Mouse (Mus musculus): ENCODE data around the gene Ezr.

Ezr gene

GRCm38 (mm10) chr17:6768301-6768788, 14.2 kb downstream of the Ezr start:
- no peak for DNase-seq (ENCODE audit: low spot score in 2 of 2)

GRCm38 (mm10) chr17:6767771-6768170, 14.8 kb downstream of the Ezr start:
- DNase-seq (ENCODE audit: low spot score in 2 of 2) = no peak

- DNase-seq (ENCODE audit: low spot score in 2 of 2) = no peak
Observed at GRCm38 (mm10) chr17:6766823-6767222, 15.8 kb downstream of the Ezr start.

GRCm38 (mm10) chr17:6765886-6766285, 16.7 kb downstream of the Ezr start:
- DNase-seq (ENCODE audit: low spot score in 2 of 2) = no peak

- no peak for DNase-seq (ENCODE audit: low spot score in 2 of 2)
Observed at GRCm38 (mm10) chr17:6764730-6765129, 17.9 kb downstream of the Ezr start.

- no peak for DNase-seq (ENCODE audit: low spot score in 2 of 2)
Observed at GRCm38 (mm10) chr17:6764227-6764593, 18.4 kb downstream of the Ezr start.

GRCm38 (mm10) chr17:6763513-6764226, 18.9 kb downstream of the Ezr start:
- DNase-seq (ENCODE audit: low spot score in 2 of 2) = no peak

- DNase-seq (ENCODE audit: low spot score in 2 of 2) = no peak
Observed at GRCm38 (mm10) chr17:6759717-6760292, 22.8 kb downstream of the Ezr start.

- no peak for DNase-seq (ENCODE audit: low spot score in 2 of 2)
Observed at GRCm38 (mm10) chr17:6758845-6759244, 23.7 kb downstream of the Ezr start.

GRCm38 (mm10) chr17:6757902-6758301, 24.7 kb downstream of the Ezr start:
- DNase-seq (ENCODE audit: low spot score in 2 of 2) = no peak

- DNase-seq (ENCODE audit: low spot score in 2 of 2) = no peak
Observed at GRCm38 (mm10) chr17:6755873-6756272, 26.7 kb downstream of the Ezr start.

- DNase-seq (ENCODE audit: low spot score in 2 of 2) = no peak
Observed at GRCm38 (mm10) chr17:6755176-6755575, 27.4 kb downstream of the Ezr start.

GRCm38 (mm10) chr17:6752375-6752774, 30.2 kb downstream of the Ezr start:
- no peak for DNase-seq (ENCODE audit: low spot score in 2 of 2)

- no peak for DNase-seq (ENCODE audit: low spot score in 2 of 2)
Observed at GRCm38 (mm10) chr17:6751221-6751859, 31.2 kb downstream of the Ezr start.

GRCm38 (mm10) chr17:6748779-6749464, 33.7 kb downstream of the Ezr start:
- no peak for DNase-seq (ENCODE audit: low spot score in 2 of 2)

GRCm38 (mm10) chr17:6747478-6747877, 35.1 kb downstream of the Ezr start:
- DNase-seq (ENCODE audit: low spot score in 2 of 2) = no peak

- DNase-seq (ENCODE audit: low spot score in 2 of 2) = no peak
Observed at GRCm38 (mm10) chr17:6746452-6747231, 35.9 kb downstream of the Ezr start.

- DNase-seq (ENCODE audit: low spot score in 2 of 2) = no peak
Observed at GRCm38 (mm10) chr17:6745975-6746374, 36.6 kb downstream of the Ezr start.

GRCm38 (mm10) chr17:6745503-6745902, 37.1 kb downstream of the Ezr start:
- no peak for DNase-seq (ENCODE audit: low spot score in 2 of 2)

GRCm38 (mm10) chr17:6744871-6745270, 37.7 kb downstream of the Ezr start:
- DNase-seq (ENCODE audit: low spot score in 2 of 2) = no peak

- no peak for DNase-seq (ENCODE audit: low spot score in 2 of 2)
Observed at GRCm38 (mm10) chr17:6744366-6744765, 38.2 kb downstream of the Ezr start.

GRCm38 (mm10) chr17:6743787-6744239, 38.8 kb downstream of the Ezr start:
- DNase-seq (ENCODE audit: low spot score in 2 of 2) = no peak
